Mouse (Mus musculus): ENCODE data around the gene Lonp2. TPM values are rescaled to one million over a fixed set of nuclear protein-coding genes. Genes with fewer than 3 reads are reported as not detected.
A peak's percentile ranks its signal among the peaks of the same experiment; 100 is the strongest.

The Lonp2 gene
- total RNA-seq, 2 experiments from 2014 or later = 68.3 to 70.9 TPM

DNA sequence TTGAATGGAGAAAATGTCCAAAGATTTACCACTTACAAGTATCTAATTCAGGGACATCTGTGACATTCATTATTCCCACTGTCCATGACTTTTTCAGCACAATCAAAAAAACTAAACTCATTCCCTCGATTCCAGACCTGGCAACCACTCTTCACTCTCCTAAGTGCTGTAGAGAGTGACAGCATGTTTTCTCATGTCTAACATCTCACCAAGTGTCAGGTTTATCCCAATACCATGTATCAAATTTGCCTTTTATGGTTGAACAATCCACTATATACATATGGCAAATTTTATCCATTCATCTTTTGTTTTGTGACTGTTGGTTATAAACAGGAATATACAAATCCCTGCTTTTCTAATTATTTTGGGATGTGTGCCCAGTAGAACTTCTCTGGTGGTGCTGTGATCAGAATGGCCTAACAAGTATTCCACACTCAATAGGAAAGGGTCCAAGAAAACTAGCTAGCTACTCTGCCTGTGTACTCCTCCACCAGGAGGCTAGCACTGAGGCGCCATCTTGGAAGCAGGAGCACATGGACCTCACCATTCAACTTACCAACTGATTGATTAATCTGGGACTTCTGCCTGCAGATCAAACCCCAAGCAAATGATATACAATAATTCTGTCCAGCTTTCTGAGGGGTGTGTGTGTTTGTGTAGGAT, 94.6 kb downstream of the Lonp2 start:
- intact Hi-C loops (cut with DNase I) = no loop called here
- H3K4me3 ChIP-seq = no peak overlapping the region

DNA sequence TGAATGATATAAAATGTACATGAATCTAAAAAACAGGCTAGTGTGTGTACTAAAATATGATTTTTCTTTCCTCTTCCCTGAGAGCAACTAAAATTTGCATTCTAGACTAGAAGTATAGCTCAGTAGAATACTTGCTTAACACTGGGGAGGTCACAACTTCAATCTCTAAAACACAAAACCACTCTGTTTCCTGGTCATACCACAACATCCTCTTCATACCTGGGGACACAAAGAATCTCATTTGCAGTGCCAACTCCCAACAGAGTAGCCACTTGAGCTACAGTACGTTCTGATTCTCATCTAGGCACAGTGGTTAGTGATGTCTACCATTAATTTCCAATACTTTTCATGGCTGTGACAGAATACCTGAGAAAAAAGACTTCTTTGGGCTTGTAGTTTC, 95.5 kb downstream of the Lonp2 start:
- Histone ChIP-seq H3K4me3 (no peak overlapping the region), H3K27ac (no peak overlapping the region)
- intact Hi-C loops (cut with DNase I) = no loop called here
- no peak for TF ChIP-seq CTCF (IDR thresholded peaks at IDR 0.05)
- no peak for DNase-seq (ENCODE audit: extremely low spot score in 1 of 2, low spot score in 2 of 2)

More for the DNA sequence above, 94.6 kb downstream of the Lonp2 start:
- DNase-seq (ENCODE audit: extremely low spot score in 1 of 2, low spot score in 2 of 2) = no peak
- H3K27ac ChIP-seq = no peak overlapping the region
- no peak for TF ChIP-seq CTCF (IDR thresholded peaks at IDR 0.05)

DNA sequence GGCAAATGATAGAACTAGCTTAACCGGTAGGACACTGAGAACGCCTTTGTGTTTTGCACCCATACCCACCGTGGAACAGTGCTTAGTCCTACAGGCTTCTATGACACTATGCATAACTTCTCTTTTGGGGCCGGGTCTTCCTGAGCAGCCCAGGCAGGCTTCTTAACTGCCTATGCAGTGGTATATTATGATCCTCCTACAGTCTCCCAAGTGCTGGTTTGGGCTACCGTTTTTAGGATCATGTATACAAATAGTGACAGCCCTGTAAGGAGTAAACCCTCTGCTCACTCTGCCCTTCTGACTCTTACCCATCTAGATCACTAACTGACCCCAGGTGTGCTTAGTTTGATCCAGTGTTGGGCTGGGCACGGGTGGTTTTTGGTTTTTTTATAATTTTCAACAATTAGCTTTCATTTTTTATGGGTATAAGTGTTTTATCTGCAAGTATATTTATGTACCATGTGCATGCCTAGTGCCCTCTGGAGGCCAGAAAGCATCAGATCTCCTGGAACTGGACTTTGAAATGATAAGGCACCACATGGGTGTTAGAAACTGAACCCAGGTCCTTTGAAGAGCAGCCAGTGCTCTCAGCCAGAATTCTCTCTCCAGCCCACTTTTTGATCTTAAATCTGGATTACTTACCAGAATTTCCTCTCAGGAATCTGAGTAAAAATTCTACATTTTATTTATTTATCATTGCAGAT, 97.1 kb downstream of the Lonp2 start:
- TF ChIP-seq CTCF (IDR thresholded peaks at IDR 0.05) = peak; percentile 55
- intact Hi-C loops (cut with DNase I) = no loop called here

GRCm38 (mm10) chr8:86721490-86721889, 97.6 kb downstream of the Lonp2 start:
- intact Hi-C loops (cut with DNase I) = no loop called here
- TF ChIP-seq CTCF (IDR thresholded peaks at IDR 0.05) = no peak
- Histone ChIP-seq H3K4me3 (no peak overlapping the region), H3K27ac (no peak overlapping the region)
- no peak for DNase-seq (ENCODE audit: extremely low spot score in 1 of 2, low spot score in 2 of 2)

More for the DNA sequence above, 97.1 kb downstream of the Lonp2 start:
- H3K27ac ChIP-seq = no peak overlapping the region
- DNase-seq (ENCODE audit: extremely low spot score in 1 of 2, low spot score in 2 of 2) = no peak
- H3K4me3 ChIP-seq = no peak overlapping the region

DNA sequence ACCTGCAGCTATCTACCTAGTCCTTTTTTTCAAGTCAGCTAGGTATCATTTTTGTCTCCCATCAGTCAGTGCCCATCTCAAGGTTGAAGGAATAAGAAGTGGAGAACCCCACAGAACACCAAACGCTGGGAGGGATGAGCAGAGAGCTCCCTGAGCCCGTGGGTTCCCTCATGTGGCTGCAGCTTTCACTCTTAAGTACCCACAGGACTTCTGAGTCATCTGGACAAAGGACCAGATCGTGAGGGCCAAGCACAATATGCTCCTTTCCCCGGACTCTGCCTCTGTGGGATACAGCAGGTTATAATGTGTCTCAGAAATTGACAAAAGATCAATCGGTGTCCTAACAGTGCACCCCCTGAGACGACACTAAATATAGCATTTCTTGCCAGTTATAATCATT, 103.1 kb downstream of the Lonp2 start:
- no peak for TF ChIP-seq CTCF (IDR thresholded peaks at IDR 0.05)
- DNase-seq (ENCODE audit: extremely low spot score in 1 of 2, low spot score in 2 of 2) = no peak
- Histone ChIP-seq H3K27ac (no peak overlapping the region; the same call in 1 of the 2 replicates), H3K4me3 (no peak overlapping the region)
- intact Hi-C loops (cut with DNase I) = no loop called here

DNA sequence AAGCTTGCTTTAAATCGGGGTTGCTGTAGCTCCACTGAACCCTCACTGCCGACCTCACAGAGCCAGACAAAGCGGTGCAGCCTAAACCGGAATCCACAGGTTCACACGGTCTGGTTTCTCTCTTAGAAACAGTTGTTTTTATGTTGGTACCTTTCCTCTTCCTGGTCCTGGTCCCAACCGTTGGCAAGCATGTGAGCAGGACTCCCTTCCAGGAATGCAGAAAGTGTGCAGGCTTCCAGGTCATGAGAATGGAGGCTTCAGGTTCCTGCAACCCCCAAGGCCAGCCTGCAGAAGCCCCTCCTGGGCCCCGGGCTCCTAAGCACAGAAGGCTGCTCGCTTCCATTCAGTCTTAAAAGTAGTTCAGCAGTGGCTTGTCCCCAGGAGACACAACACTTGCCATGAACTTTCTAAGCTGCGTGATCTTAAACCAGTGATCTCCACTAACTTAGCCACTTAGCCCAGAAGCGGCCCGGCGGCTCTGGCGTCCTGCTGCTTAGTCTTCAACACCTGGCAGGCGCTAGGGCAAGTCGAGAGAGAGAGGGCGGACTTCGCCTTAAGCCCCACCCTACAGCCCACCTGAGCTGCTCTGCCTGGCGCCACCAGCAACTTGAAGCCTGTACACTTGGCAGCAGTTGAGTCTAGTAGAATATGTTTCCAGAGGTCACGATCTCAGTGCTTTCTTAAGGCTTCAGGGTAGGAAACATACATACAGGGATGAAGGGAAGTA, 104.5 kb downstream of the Lonp2 start:
- no peak overlapping the region for H3K4me3 ChIP-seq
- no peak for TF ChIP-seq CTCF (IDR thresholded peaks at IDR 0.05)
- DNase-seq (ENCODE audit: extremely low spot score in 1 of 2, low spot score in 2 of 2) = no peak
- peak overlapping the region; percentile 32; the same call in 1 of the 2 replicates for H3K27ac ChIP-seq
- intact Hi-C loops (cut with DNase I) = no loop called here

GRCm38 (mm10) chr8:86730303-86730702, 106.5 kb downstream of the Lonp2 start:
- TF ChIP-seq CTCF (IDR thresholded peaks at IDR 0.05) = no peak
- intact Hi-C loops (cut with DNase I) = no loop called here
- Histone ChIP-seq H3K27ac (peak overlapping the region; percentile 44), H3K4me3 (no peak overlapping the region)
- DNase-seq (ENCODE audit: extremely low spot score in 1 of 2, low spot score in 2 of 2) = no peak

DNA sequence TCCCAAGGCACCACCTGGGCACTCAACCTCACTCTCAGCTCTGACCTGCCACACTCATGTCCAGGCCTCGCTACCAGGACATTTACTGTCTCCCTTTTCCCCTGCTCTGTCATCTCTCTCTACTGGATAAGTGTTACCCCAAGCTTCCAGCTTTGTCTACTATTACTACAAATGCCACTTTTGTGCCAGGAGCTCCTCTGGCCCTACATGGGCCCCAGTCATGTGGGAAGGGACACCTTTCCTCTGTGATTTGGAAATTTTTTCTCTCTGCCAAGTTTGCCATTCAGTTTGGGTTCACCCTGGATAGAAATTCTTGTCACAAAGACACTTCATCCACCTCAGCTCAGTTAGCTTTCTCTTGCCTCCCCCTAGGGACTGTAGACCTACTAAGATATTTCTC, 107.0 kb downstream of the Lonp2 start:
- H3K27ac ChIP-seq = peak overlapping the region; percentile 44; the same call in 1 of the 2 replicates
- TF ChIP-seq CTCF (IDR thresholded peaks at IDR 0.05) = no peak
- no peak for DNase-seq (ENCODE audit: extremely low spot score in 1 of 2, low spot score in 2 of 2)
- H3K4me3 ChIP-seq = no peak overlapping the region
- intact Hi-C loops (cut with DNase I) = no loop called here

- intact Hi-C loops (cut with DNase I) = no loop called here
- no peak for DNase-seq (ENCODE audit: extremely low spot score in 1 of 2, low spot score in 2 of 2)
- H3K27ac ChIP-seq = no peak overlapping the region
- no peak for TF ChIP-seq CTCF (IDR thresholded peaks at IDR 0.05)
- H3K4me3 ChIP-seq = no peak overlapping the region
Observed at GRCm38 (mm10) chr8:86734171-86734570, 110.3 kb downstream of the Lonp2 start.

DNA sequence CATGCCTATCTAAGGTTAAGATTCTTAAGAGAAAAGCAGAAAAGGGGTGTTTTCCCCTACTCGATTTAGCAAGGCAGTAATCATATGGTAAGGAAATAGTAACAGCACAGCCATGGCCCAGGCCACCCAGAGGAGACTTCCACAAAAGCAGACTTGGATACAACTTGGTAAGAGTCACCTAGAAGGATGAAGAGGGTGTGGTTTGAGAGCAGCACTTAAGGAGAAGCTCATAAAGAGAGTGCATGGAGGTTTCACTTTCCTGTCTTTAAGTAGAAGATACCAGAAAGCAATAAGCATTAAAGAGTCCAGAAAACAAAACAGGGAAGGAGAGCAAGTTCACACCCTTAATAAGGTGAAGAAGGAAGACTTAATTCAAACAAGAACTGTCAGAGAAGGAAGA, 111.1 kb downstream of the Lonp2 start:
- H3K4me3 ChIP-seq = no peak overlapping the region
- TF ChIP-seq CTCF (IDR thresholded peaks at IDR 0.05) = no peak
- intact Hi-C loops (cut with DNase I) = no loop called here

GRCm38 (mm10) chr8:86735446-86736111, 111.7 kb downstream of the Lonp2 start:
- DNase-seq (ENCODE audit: extremely low spot score in 1 of 2, low spot score in 2 of 2) = no peak
- intact Hi-C loops (cut with DNase I) = no loop called here
- Histone ChIP-seq H3K4me3 (no peak overlapping the region), H3K27ac (no peak overlapping the region)
- no peak for TF ChIP-seq CTCF (IDR thresholded peaks at IDR 0.05)

More for the DNA sequence above, 111.1 kb downstream of the Lonp2 start:
- no peak overlapping the region for H3K27ac ChIP-seq
- DNase-seq (ENCODE audit: extremely low spot score in 1 of 2, low spot score in 2 of 2) = no peak

- H3K27ac ChIP-seq = no peak overlapping the region
- intact Hi-C loops (cut with DNase I) = no loop called here
- no peak for TF ChIP-seq CTCF (IDR thresholded peaks at IDR 0.05)
- DNase-seq (ENCODE audit: extremely low spot score in 1 of 2, low spot score in 2 of 2) = no peak
- no peak overlapping the region for H3K4me3 ChIP-seq
Observed at GRCm38 (mm10) chr8:86740899-86741298, 117.1 kb downstream of the Lonp2 start.
